Mouse (Mus musculus): ENCODE results near the gene Slc17a9. TPM values are rescaled to one million over a fixed set of nuclear protein-coding genes. Genes with fewer than 3 reads are reported as not detected.

The Slc17a9 gene
- polyA plus RNA-seq, 1 experiment from 2014 or later, result 4.3 TPM

DNA sequence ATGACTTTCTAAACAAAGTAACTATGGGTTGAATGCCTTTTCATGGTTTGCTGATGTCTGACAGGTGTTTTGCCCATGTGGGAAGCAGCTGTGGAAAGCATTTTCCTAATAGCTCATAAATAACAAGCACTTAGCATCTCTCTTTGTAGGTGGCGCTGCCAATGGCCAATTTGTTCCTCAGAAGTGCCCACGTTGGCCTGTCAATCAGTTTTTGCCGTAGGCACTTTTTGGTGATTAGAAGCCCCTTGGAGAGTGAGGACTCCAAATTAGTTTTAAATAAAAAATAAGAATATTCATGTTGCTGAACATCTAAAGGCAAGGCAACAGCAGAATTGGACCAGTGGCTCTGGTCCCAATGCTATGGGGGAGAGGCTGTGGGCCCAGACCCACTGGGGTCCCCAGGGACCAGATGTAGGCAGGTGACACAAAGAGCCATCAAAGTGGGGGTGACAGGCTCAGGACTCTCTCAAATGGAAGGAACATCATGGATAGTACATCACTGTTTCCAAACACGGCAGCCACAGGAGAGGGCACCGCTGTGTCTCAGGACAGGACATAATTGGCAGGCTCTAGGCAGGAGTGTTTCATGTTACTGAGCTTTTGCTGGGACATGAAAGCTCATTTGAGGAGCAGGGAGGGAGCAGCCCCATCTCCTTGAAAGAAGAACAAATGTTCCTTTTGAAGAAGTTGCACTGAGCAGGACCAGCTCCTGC is 30.1 kb downstream of the Slc17a9 start:
- Histone ChIP-seq H3K36me3 (ENCODE audit: control insufficient read depth, insufficient read depth, low read length) (no peaks in the 10 kb centered on the region), H3K9me3 (ENCODE audit: control insufficient read depth, low read length) (no peaks in the 10 kb centered on the region), H3K4me3 (ENCODE audit: low read depth, low read length) (no peak overlapping the region), H3K27me3 (replicated peaks; ENCODE audit: control insufficient read depth, insufficient read depth, low read length) (no peaks in the 10 kb centered on the region), H3K9ac (ENCODE audit: low read depth, low read length) (no peak overlapping the region), H3K4me2 (no peak overlapping the region), H3K4me1 (replicated peaks; ENCODE audit: control insufficient read depth, insufficient read depth, low read length) (no peaks in the 10 kb centered on the region), H3K27ac (ENCODE audit: low read depth, low read length) (no peak overlapping the region)
- no peak for ATAC-seq (replicated peaks; ENCODE audit: low FRiP score)
- 78% methylated on average over 5 of the region's 5 CpGs for WGBS
- no peak for DNase-seq (ENCODE audit: low spot score)

DNA sequence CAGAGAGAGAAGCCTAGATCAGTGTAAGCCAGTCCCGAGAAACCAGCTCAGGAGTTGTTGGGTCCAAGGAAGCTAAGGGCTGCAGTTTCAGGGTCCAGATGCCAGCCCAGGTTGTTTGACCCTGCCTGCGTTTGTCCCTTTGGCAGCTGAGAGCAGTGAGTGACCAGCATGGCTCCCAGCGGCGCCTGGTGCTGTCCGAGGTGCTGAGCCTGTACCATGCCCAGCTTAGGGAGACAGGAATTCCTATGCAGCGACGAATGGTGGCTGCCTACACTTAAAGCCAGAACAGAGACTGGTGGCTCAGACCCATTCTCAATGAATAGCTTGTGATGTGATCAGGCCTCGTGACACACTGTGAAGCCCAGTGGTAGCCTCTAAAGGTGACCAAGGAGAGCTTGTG is 30.8 kb downstream of the Slc17a9 start:
- Histone ChIP-seq H3K27ac (ENCODE audit: low read depth, low read length) (no peak overlapping the region), H3K4me2 (no peak overlapping the region), H3K4me3 (ENCODE audit: low read depth, low read length) (no peak overlapping the region), H3K27me3 (replicated peaks; ENCODE audit: control insufficient read depth, insufficient read depth, low read length) (no peaks in the 10 kb centered on the region), H3K36me3 (ENCODE audit: control insufficient read depth, insufficient read depth, low read length) (no peaks in the 10 kb centered on the region), H3K9me3 (ENCODE audit: control insufficient read depth, low read length) (no peaks in the 10 kb centered on the region), H3K4me1 (replicated peaks; ENCODE audit: control insufficient read depth, insufficient read depth, low read length) (no peaks in the 10 kb centered on the region), H3K9ac (ENCODE audit: low read depth, low read length) (no peak overlapping the region)
- no peak for ATAC-seq (replicated peaks; ENCODE audit: low FRiP score)
- DNase-seq (ENCODE audit: low spot score), result peak; percentile 66
- 2% methylated on average over 8 of the region's 8 CpGs for WGBS

DNA sequence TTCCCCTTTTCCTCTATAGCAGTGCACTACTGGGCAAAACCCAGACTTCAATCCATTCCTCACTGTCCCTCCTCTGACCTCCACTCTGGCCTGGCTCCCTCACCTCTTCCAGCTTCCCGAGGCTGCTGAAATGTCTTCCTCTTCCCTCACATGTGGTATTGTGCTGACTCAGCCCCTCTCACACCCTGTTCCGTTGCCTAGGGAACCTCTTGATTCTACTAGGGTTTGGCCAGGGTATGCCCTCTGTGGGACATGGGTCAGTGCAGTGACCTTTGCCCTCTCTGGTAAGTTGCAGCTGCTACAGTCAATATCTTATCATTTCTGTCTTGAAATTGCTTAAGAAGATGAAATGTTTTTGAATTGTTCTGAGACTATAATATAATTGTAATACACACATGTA is 31.7 kb downstream of the Slc17a9 start:
- Histone ChIP-seq H3K27me3 (replicated peaks; ENCODE audit: control insufficient read depth, insufficient read depth, low read length) (no peaks in the 10 kb centered on the region), H3K9me3 (ENCODE audit: control insufficient read depth, low read length) (no peaks in the 10 kb centered on the region), H3K9ac (ENCODE audit: low read depth, low read length) (no peak overlapping the region), H3K4me2 (no peak overlapping the region), H3K27ac (ENCODE audit: low read depth, low read length) (no peak overlapping the region), H3K4me1 (replicated peaks; ENCODE audit: control insufficient read depth, insufficient read depth, low read length) (no peaks in the 10 kb centered on the region), H3K4me3 (ENCODE audit: low read depth, low read length) (no peak overlapping the region), H3K36me3 (ENCODE audit: control insufficient read depth, insufficient read depth, low read length) (no peaks in the 10 kb centered on the region)
- 30% methylated on average over 2 of the region's 2 CpGs for whole genome bisulfite sequencing
- ATAC-seq (replicated peaks; ENCODE audit: low FRiP score) (no peak), DNase-seq (ENCODE audit: low spot score) (no peak)

DNA sequence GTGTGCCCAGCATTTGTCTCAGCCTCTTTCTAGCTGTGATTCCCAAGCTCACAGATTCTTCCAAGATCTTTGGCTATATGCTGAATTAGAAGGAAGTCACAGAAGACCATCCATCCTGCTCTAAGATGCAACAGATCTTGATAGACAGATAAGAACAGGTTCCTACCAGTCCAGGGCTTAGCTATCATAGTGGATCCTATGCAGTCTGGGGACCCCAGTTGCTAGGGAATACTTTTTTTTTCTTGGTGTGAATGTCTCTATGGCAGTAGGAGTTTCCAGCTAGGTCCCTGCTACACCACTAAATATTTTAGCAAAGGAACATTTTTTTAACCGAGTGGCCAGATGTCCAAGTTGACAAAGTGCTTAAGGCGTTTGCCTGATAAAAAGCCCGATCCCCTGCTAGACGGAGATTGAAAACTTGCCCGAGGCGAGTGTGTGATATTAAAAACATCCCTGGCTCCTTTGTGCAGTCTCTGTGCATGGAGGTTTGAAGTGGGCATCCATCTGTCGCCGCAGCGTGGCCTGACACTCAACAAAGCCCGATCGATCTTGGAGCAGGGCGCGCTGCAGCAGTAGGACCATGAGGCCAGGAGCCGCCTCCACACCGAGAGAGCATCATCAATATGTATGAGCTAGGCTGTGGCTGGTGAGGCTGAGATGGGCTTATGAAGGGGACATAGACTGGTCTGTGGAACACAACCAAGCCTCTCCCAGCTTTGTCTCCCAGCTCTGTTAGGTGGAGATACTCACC is 33.6 kb downstream of the Slc17a9 start:
- H3K27me3 ChIP-seq (replicated peaks; ENCODE audit: control insufficient read depth, insufficient read depth, low read length), result no peaks in the 10 kb centered on the region
- no peaks in the 10 kb centered on the region for H3K36me3 ChIP-seq (ENCODE audit: control insufficient read depth, insufficient read depth, low read length)
- no peaks in the 10 kb centered on the region for H3K9me3 ChIP-seq (ENCODE audit: control insufficient read depth, low read length)
- no peak for DNase-seq (ENCODE audit: low spot score)
- 51% methylated on average over 15 of the region's 15 CpGs for WGBS
- H3K4me3 ChIP-seq (ENCODE audit: low read depth, low read length), result no peak overlapping the region
- no peak overlapping the region for H3K9ac ChIP-seq (ENCODE audit: low read depth, low read length)
- H3K27ac ChIP-seq (ENCODE audit: low read depth, low read length), result no peak overlapping the region
- no peaks in the 10 kb centered on the region for H3K4me1 ChIP-seq (replicated peaks; ENCODE audit: control insufficient read depth, insufficient read depth, low read length)
- ATAC-seq (replicated peaks; ENCODE audit: low FRiP score), result no peak
- no peak overlapping the region for H3K4me2 ChIP-seq

DNA sequence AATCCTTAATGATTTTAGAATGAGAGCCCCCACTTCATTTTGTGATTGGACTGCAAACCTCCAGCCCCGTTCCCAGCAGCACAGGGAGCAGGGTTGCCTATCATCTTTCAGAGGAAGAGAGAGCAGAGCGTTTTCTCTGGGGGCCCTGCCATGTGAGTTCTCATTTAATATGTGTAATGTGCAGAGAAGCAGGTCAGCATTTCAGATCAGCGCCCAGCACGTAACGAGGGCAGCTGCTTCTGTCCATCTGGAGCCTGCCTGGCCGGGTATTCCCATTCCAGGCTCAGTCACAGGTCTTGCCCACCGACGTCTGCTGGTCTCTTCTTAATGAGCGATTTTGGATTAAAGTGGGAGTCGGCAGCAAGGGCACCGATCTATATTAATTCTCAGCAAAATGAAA is 39.9 kb downstream of the Slc17a9 start:
- 0 out of 2 replicates have a peak, but pooled peaks cover 3% of the 10 kb centered on the region for H3K27me3 ChIP-seq (replicated peaks; ENCODE audit: control insufficient read depth, insufficient read depth, low read length)
- ATAC-seq (replicated peaks; ENCODE audit: low FRiP score) (no peak), DNase-seq (ENCODE audit: low spot score) (no peak)
- no peak overlapping the region for H3K27ac ChIP-seq (ENCODE audit: low read depth, low read length)
- H3K9ac ChIP-seq (ENCODE audit: low read depth, low read length), result no peak overlapping the region
- H3K4me2 ChIP-seq, result no peak overlapping the region
- no peaks in the 10 kb centered on the region for H3K36me3 ChIP-seq (ENCODE audit: control insufficient read depth, insufficient read depth, low read length)
- no peaks in the 10 kb centered on the region for H3K4me1 ChIP-seq (replicated peaks; ENCODE audit: control insufficient read depth, insufficient read depth, low read length)
- H3K4me3 ChIP-seq (ENCODE audit: low read depth, low read length), result no peak overlapping the region
- H3K9me3 ChIP-seq (ENCODE audit: control insufficient read depth, low read length), result no peaks in the 10 kb centered on the region
- WGBS, result 73% methylated on average over 11 of the region's 11 CpGs

DNA sequence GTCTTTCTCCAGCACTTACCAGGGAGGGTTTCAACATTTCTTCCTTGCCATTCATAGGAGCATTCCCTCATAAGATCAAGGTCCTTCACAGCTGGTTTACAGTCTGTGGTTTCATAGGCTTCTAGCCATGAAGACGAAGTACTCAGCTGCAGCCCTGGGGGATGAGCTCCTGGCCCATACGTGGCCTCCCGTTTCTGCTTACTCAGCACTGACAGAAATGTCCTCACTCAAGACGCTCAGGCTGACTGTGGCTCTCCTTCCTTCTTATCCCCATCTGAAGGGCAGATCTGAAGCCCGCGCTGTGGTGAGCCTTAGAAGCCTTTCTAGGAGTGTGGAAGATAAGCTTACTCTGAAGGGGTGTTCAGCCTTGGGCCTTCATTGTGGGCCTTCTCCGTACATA is 40.6 kb downstream of the Slc17a9 start:
- 65% methylated on average over 7 of the region's 7 CpGs for WGBS
- H3K4me2 ChIP-seq, result no peak overlapping the region
- no peak overlapping the region for H3K27ac ChIP-seq (ENCODE audit: low read depth, low read length)
- H3K9me3 ChIP-seq (ENCODE audit: control insufficient read depth, low read length), result no peaks in the 10 kb centered on the region
- DNase-seq (ENCODE audit: low spot score), result no peak
- no peaks in the 10 kb centered on the region for H3K36me3 ChIP-seq (ENCODE audit: control insufficient read depth, insufficient read depth, low read length)
- H3K4me1 ChIP-seq (replicated peaks; ENCODE audit: control insufficient read depth, insufficient read depth, low read length), result no peaks in the 10 kb centered on the region
- H3K9ac ChIP-seq (ENCODE audit: low read depth, low read length), result no peak overlapping the region
- ATAC-seq (replicated peaks; ENCODE audit: low FRiP score), result no peak
- no peak overlapping the region for H3K4me3 ChIP-seq (ENCODE audit: low read depth, low read length)
- H3K27me3 ChIP-seq (replicated peaks; ENCODE audit: control insufficient read depth, insufficient read depth, low read length), result 0 out of 2 replicates have a peak, but pooled peaks cover 3% of the 10 kb centered on the region

DNA sequence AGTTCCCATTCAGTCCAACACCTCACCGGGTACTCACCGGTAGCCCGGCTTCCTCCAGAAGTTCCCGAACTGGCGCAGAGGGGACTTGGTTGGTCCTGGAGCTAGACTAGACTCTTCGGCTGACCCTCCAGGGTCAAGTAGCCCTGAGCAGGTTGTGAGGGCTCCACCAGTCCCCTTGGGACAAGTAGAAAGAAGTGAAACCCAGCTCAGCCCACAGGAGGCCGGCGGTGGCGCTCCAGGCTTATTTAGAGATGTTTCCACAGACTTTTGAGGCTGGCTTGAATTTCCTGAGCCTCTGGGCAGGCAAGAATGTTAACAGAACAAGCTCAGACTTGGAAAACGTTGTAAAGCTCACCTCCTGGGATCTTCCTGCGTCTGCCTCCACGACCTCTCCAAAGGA is 50.2 kb downstream of the Slc17a9 start:
- DNase-seq (ENCODE audit: low spot score), result no peak
- H3K4me3 ChIP-seq (ENCODE audit: low read depth, low read length), result no peak overlapping the region
- 5% methylated on average over 12 of the region's 12 CpGs for WGBS
- no peak for ATAC-seq (replicated peaks; ENCODE audit: low FRiP score)
- peaks cover 77% of the 10 kb centered on the region for H3K27me3 ChIP-seq (replicated peaks; ENCODE audit: control insufficient read depth, insufficient read depth, low read length)
- no peaks in the 10 kb centered on the region for H3K36me3 ChIP-seq (ENCODE audit: control insufficient read depth, insufficient read depth, low read length)
- H3K9ac ChIP-seq (ENCODE audit: low read depth, low read length), result no peak overlapping the region
- no peak overlapping the region for H3K27ac ChIP-seq (ENCODE audit: low read depth, low read length)
- no peaks in the 10 kb centered on the region; the same call in 1 of the 2 replicates for H3K4me1 ChIP-seq (replicated peaks; ENCODE audit: control insufficient read depth, insufficient read depth, low read length)
- no peaks in the 10 kb centered on the region for H3K9me3 ChIP-seq (ENCODE audit: control insufficient read depth, low read length)
- no peak overlapping the region for H3K4me2 ChIP-seq

DNA sequence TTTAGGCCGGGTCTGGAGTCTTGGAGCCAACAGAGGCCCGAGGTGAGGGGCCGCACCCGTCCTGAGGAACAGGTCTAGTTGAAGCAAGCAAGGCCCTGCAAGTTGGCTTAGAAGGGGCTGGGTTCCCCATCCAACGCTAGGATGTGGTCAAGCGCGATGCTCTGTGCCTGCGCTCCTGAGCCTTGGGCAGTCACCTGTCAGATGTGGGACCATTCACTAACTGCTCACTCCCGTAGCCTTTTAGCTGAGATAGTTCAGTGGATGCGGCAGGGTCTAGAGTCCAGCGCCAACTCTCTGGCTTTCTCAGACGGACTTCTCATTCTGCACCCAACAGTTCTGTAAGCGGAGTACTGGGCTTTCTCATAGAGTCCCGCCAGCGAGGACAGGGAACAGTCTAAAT is 50.6 kb downstream of the Slc17a9 start:
- H3K4me3 ChIP-seq (ENCODE audit: low read depth, low read length), result no peak overlapping the region
- DNase-seq (ENCODE audit: low spot score), result no peak
- 6% methylated on average over 15 of the region's 15 CpGs for WGBS
- no peak overlapping the region for H3K27ac ChIP-seq (ENCODE audit: low read depth, low read length)
- H3K27me3 ChIP-seq (replicated peaks; ENCODE audit: control insufficient read depth, insufficient read depth, low read length), result peaks cover 77% of the 10 kb centered on the region
- H3K4me2 ChIP-seq, result no peak overlapping the region
- H3K9ac ChIP-seq (ENCODE audit: low read depth, low read length), result no peak overlapping the region
- no peaks in the 10 kb centered on the region for H3K9me3 ChIP-seq (ENCODE audit: control insufficient read depth, low read length)
- no peaks in the 10 kb centered on the region; the same call in 1 of the 2 replicates for H3K4me1 ChIP-seq (replicated peaks; ENCODE audit: control insufficient read depth, insufficient read depth, low read length)
- ATAC-seq (replicated peaks; ENCODE audit: low FRiP score), result no peak
- no peaks in the 10 kb centered on the region for H3K36me3 ChIP-seq (ENCODE audit: control insufficient read depth, insufficient read depth, low read length)

DNA sequence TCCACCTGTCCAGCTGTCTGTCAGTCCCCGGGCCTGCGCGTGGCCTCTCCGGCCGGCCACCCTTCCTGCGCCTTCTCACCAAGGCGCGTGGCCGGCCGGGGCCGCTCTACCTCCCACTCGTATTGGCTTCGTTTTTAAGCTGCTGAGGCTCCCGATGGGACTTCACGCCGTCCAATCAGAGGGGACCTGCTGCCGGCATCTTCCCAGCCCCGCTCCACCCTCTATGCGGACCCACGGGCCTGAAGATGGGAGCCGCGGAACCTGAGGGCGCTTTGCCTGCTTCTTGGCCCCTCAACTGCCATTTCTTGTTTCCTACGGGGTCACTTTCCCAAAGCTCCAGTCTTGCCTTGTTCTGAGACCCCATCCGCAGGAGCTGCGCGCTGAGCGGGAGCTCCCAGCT is 51.7 kb downstream of the Slc17a9 start, which contains the start of gene Bhlhe23:
Gene Bhlhe23, minus strand, starts transcription at position 108 of the 400 bp plus-strand sequence.
- Histone ChIP-seq H3K4me1 (replicated peaks; ENCODE audit: control insufficient read depth, insufficient read depth, low read length) (no peaks in the 10 kb centered on the region; the same call in 1 of the 2 replicates), H3K27me3 (replicated peaks; ENCODE audit: control insufficient read depth, insufficient read depth, low read length) (peaks cover 82% of the 10 kb centered on the region), H3K9ac (ENCODE audit: low read depth, low read length) (no peak within 1 kb of the TSS), H3K27ac (ENCODE audit: low read depth, low read length) (no peak within 1 kb of the TSS), H3K4me3 (ENCODE audit: low read depth, low read length) (no peak within 1 kb of the TSS), H3K9me3 (ENCODE audit: control insufficient read depth, low read length) (no peaks in the 10 kb centered on the region), H3K4me2 (peak within 1 kb of the TSS; percentile 22), H3K36me3 (ENCODE audit: control insufficient read depth, insufficient read depth, low read length) (no peaks in the 10 kb centered on the region)
- no peak for DNase-seq (ENCODE audit: low spot score)
- ATAC-seq (replicated peaks; ENCODE audit: low FRiP score), result no peak
- 6% methylated on average over 28 of the region's 28 CpGs for WGBS

All from liver, embryonic 11.5 days (tissue).